Mouse (Mus musculus): ENCODE results near the gene Rhot2. TPM values are rescaled to one million over a fixed set of nuclear protein-coding genes. Genes with fewer than 3 reads are reported as not detected.

The Rhot2 gene
- total and polyA plus RNA-seq, 3 experiments, result 16.2 to 33.8 (median 17.3) TPM

GRCm38 (mm10) chr17:25823452-25823851 lies 21.2 kb downstream of the Rhot2 start, which contains the start of gene Wdr24 (continued):
- TF ChIP-seq CHD2 (IDR thresholded peaks at IDR 0.05; ENCODE audit: low read length) (no peak), EP300 (IDR thresholded peaks at IDR 0.05; ENCODE audit: low read length) (no peak), TCF12 (IDR thresholded peaks at IDR 0.05; ENCODE audit: low read depth, low read length) (peak; percentile 92), JUN (IDR thresholded peaks at IDR 0.05; ENCODE audit: insufficient read depth, low read depth, low read length) (no peak), ETS1 (conservative IDR thresholded peaks at IDR 0.05; ENCODE audit: low read depth, low read length) (no peak), KAT2A (IDR thresholded peaks at IDR 0.05; ENCODE audit: insufficient replicate concordance, low read length) (peak; percentile 83; the same call in 1 of the 2 replicates), E2F4 (IDR thresholded peaks at IDR 0.05; ENCODE audit: insufficient replicate concordance, low read depth, low read length) (no peak)

GRCm38 (mm10) chr17:25818851-25819780 lies 25.5 kb downstream of the Rhot2 start:
- H3K9ac ChIP-seq (ENCODE audit: insufficient read depth, low read depth), result no peak overlapping the region
- in situ Hi-C loops (cut with MboI; ENCODE audit: low pct_ligation_motif_present, low pct_unique_long_range_greater_than_20kb, low sequenced_read_pairs), result no loop called here

GRCm38 (mm10) chr17:25817662-25818061 lies 27.0 kb downstream of the Rhot2 start:
- Histone ChIP-seq H3K4me2 (ENCODE audit: insufficient read depth, low read depth, poor library complexity, severe bottlenecking) (no peak overlapping the region), H3K27me3 (replicated peaks) (peaks cover 94% of the 10 kb centered on the region), H3K9ac (ENCODE audit: insufficient read depth, low read depth) (no peak overlapping the region), H3K27ac (ENCODE audit: insufficient read depth, low read depth) (no peak overlapping the region), H3K4me1 (ENCODE audit: control insufficient read depth in 1 of 2, insufficient read depth in 2 of 2) (peaks cover 12 to 13% of the 10 kb centered on the region in 2 experiments), H3K36me3 (replicated peaks in 1 of 2; ENCODE audit: control insufficient read depth in 1 of 2, insufficient read depth in 1 of 2, low read length in 1 of 2) (no peaks in the 10 kb centered on the region), H3K9me3 (replicated peaks; ENCODE audit: low read length) (no peaks in the 10 kb centered on the region), H3K4me3 (replicated peaks in 1 of 3; ENCODE audit: low read depth in 2 of 3, low read length in 2 of 3, poor library complexity in 1 of 3) (no peak overlapping the region), H3K79me2 (replicated peaks; ENCODE audit: control insufficient read depth, extremely low read depth, insufficient read depth, poor library complexity, severe bottlenecking) (no peaks in the 10 kb centered on the region)
- dilution Hi-C loops (cut with MboI; ENCODE audit: extremely low pct_ligation_motif_present, extremely low pct_unique_long_range_greater_than_20kb, low sequenced_read_pairs) (no loop called here), in situ Hi-C loops (cut with MboI; ENCODE audit: low pct_ligation_motif_present, low pct_unique_long_range_greater_than_20kb, low sequenced_read_pairs) (no loop called here)
- TF ChIP-seq ZC3H11A (IDR thresholded peaks at IDR 0.05; ENCODE audit: low read depth, low read length) (no peak), CHD2 (IDR thresholded peaks at IDR 0.05; ENCODE audit: low read length) (no peak), USF1 (IDR thresholded peaks at IDR 0.05; ENCODE audit: low read depth, low read length) (peak; percentile 15; the same call in 1 of the 2 replicates), MAX (IDR thresholded peaks at IDR 0.05; ENCODE audit: low read length) (no peak)
- DNase-seq (ENCODE audit: extremely low read depth), result no peak

More at GRCm38 (mm10) chr17:25818851-25819780, 25.5 kb downstream of the Rhot2 start:
- Histone ChIP-seq H3K36me3 (replicated peaks in 1 of 2; ENCODE audit: control insufficient read depth in 1 of 2, insufficient read depth in 1 of 2, low read length in 1 of 2) (no peaks in the 10 kb centered on the region), H3K27me3 (replicated peaks) (peaks cover 81% of the 10 kb centered on the region), H3K4me2 (ENCODE audit: insufficient read depth, low read depth, poor library complexity, severe bottlenecking) (peak overlapping the region; percentile 76), H3K79me2 (replicated peaks; ENCODE audit: control insufficient read depth, extremely low read depth, insufficient read depth, poor library complexity, severe bottlenecking) (no peaks in the 10 kb centered on the region), H3K27ac (ENCODE audit: insufficient read depth, low read depth) (no peak overlapping the region), H3K4me3 (replicated peaks in 1 of 3; ENCODE audit: low read depth in 2 of 3, low read length in 2 of 3, poor library complexity in 1 of 3) (peak overlapping the region in 1 of 3 experiments; percentile 15), H3K4me1 (ENCODE audit: control insufficient read depth in 1 of 2, insufficient read depth in 2 of 2) (peaks cover 12 to 17% of the 10 kb centered on the region in 2 experiments), H3K9me3 (replicated peaks; ENCODE audit: low read length) (no peaks in the 10 kb centered on the region)
- TF ChIP-seq JUND (conservative IDR thresholded peaks at IDR 0.05; ENCODE audit: low read depth, low read length) (no peak), NRF1 (IDR thresholded peaks at IDR 0.05; ENCODE audit: low read depth, low read length) (peak; percentile 36; the same call in 1 of the 2 replicates)
- DNase-seq (ENCODE audit: extremely low read depth), result no peak
- dilution Hi-C loops (cut with MboI; ENCODE audit: extremely low pct_ligation_motif_present, extremely low pct_unique_long_range_greater_than_20kb, low sequenced_read_pairs), result no loop called here
